Mouse (Mus musculus): ENCODE results near the gene Ppcs.

Gene Ppcs

DNA sequence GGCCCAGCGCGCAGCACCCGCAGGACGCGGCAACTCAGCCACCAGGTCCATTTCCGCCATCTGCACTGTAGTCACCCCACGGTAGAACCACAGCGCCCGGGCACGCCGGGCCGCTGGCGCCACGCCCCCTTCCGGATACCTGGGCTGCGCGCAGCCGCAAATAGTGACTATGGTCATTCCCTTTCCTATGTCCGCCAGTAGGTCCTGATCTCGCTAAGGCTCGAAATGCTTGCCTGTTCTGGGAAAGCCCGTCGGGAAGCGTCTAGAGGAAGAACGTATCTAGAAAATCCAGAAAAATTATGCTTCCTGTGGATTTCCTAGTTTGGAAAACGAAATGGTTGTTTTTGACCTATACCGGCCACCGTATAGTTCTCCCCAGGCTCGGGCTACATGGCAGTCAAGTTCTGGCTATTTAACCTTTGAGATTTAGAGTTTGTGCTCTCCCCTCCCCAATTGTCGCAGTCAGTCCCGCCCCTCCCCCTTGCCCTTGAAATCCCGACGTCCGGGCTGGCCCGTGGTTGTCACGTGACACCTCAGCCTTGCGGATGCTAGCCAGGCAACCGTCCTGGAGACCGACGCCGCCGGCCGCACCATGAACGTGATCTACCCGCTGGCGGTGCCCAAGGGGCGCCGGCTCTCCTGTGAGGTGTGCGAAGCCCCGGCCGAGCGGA is at the start of gene Ppcs, which contains the start of gene Zmynd12:
TSS of gene Ppcs (minus strand) at position 127 of the 671 bp plus-strand sequence.
TSS of gene Zmynd12 (plus strand) at position 521 of the 671 bp plus-strand sequence.
- peak; percentile 90 to 91 for DNase-seq

DNA sequence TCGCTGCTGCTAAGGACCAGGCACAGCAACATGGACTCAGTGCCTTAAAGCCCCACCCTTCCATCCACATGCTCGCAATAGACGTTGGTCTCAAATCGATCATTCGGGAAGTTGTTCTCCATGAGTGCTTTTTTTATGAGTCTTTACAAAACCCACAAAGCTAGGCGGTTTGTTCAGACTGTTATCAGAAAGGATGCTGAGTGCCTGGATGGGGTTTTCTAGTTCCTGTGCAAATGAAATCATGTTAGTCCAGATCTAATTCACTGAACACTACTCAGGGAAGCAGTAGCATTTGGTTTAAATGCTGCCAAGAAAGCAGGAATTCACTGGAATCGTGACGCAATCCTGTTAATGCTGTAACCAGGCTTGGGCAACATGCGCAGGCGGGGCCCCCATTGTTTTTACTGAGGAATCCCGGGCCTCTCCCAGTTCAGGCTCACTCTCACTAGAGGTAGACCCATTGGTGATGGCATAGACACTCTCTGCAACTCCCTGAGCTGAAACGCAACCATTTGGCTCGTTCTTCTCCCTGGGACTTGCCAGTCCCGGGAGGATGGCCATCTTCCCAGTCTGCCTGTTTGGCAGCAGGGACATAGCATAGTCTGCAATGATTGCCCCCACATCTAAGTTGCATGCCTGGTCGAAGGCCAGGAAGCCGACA is 45.6 kb upstream of the Ppcs start:
- no peak for DNase-seq

DNA sequence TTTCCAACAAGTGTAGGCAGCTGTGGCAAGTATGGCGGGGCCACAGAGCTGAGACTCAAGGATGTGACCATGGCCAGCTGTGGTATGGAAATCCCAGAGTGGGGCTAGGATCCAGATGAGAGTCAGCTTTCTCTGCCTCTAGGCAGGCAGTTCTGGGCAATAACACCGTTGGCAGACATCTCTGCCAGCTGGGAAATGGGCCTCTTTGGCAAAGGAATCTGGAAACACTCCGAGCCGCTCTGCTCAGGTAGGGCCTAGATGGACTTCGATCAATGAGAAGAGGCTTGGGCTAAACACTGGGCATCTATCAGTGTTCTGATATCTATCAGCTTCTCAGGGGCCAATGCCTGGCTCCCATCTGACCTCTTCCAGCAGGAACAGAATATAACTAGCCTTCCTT is 43.6 kb upstream of the Ppcs start:
- DNase-seq = no peak

DNA sequence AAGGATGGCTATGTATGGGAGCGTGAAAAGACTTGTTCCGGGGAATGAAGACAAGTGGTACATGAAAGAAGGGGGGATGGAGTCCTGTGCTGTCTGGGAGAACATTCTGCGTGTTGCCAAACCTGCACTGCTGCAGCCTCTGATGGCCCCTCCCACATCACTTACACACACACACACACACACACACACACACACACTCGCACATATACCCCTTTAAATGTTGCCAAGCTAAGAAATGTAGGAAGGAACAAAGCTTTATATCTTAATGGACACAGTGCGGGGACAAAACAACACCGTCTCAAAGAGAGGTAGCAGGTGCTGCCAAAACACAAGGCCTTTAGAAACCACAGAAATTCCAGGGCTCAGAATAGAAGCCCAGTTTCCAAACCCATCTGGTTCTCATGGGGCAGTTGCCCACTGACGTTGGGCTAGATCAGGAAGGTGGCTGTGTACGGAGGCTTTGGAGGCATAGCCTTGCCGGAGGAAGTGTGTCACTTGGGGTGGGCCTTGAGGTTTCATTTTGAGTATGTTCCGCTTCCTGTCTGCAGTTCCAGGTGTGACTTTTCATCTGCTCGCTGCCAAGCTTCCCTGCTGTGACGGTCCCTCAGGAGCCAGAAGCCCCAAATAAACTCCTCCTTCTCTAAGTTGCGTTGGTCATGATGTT is 41.7 kb upstream of the Ppcs start:
- DNase-seq = peak; percentile 60 to 69

DNA sequence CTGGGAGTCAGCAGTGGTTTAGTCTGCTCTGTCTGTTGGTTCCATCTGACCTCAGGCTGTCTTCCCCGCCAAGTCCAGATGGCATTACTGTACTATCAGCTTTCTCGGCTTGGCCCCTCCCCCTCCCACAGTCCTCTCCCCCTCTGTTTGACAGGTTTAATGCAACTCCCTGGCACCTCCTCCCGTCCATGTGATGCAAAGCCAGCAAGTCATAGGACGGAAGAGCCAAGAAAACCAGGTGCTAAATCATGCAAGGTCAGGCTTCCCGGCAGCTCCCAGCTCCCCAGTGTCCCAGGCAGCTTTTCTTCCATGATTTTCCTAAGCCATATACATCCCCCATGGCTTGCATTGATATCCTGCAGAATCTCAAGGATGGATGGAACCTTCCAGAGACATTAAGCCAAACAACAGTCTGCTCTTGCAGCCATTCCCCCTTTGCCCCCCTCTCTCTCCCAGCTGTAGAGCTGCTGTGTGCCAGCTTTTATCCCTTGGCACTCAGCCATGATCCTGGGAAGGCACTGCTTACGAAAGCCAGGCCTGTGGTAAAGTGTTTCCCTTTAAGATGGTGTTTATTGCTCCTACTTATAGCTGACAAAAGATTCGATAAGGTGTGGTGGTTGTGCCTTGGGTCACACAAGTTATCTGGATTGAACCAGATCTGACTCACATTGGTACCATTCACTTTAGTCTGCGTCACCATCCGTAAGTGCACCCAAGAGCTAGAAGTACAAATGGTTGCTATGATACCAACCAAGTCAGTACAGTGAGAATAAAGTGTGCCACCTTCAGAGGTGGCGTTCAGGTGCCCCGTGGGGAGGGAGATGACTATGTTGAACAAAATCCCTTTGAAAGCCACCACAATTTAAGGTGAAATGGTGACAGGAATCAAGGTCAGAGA is 40.9 kb upstream of the Ppcs start:
- DNase-seq = peak; percentile 67 to 76

DNA sequence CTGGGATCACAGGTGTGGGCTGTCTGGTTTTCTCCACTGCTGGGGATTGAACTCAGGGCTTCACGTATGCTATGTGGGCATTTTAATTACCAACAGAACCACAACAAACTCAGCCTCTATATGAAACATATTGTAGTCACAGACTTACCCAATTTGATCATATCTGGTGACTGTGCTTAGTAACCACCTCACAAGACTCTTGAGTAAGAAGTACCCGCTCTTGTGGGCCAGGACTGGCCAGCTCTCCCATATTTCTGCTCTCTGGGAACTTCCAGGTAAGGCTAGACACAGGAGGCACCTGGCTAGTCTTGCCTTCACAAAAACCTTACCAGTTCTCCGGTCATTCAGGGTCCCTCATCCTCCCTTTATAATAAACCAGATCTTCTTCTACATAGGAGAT is 40.2 kb upstream of the Ppcs start:
- no peak for DNase-seq

DNA sequence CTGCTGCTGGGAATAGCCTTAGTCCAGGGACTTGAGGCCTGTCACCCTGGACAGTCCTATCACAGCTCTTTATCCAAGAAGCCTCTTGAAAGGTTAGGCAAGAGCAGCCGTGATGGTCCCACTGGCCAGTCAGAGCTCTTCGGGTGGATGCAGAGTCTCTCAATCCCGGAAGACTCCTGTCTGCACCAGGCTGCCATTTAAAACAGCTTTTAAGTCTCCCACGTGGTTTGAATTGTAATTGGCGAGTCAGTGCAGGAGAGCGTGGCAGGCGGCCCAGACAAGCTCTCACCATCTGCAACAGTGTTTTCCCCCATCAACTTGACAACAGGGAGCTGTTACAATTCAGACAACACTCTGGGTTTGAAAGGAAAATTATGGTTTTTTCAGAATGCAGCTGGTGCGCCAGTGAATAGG is 38.5 kb upstream of the Ppcs start:
- DNase-seq = no peak

DNA sequence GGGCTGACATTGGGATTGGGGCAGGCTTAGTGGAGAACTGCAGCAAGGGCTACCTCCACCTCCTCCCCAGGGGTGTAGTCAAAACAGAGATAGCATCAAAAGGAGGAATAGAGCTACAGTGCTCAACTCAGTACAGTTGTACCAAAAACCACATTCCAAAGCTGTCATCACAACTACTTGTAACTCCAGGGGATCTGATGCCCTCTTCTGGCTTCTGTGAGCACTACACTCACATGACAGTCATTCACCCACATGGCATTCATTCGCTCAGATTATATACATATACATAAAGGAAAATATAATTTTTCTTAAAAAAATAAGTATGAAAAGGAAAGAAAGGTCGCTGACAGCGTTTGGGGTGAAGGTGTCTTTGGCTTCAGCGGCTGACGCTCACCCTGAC is 38.1 kb upstream of the Ppcs start:
- peak; percentile 17 to 19 for DNase-seq

DNA sequence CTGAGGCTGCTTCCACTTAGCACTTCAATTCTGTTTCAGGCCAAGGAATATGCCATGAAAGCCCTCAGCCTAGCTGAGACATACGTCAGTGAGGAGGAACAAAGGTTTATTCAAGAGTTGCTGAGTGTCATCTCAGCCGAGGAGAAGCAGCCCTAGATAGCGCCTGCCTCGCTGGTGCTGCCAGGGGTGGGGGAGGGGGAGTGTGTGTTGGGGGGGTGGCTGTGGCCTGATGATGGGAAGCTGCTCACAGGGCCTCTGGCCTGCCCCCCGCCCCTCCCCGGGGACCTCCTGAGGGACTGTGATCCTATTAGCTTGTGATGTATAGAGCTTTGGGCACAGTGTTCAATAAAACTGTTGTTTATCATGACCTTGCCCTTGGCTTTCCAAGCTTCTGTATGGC is 31.3 kb upstream of the Ppcs start:
- DNase-seq = no peak

DNA sequence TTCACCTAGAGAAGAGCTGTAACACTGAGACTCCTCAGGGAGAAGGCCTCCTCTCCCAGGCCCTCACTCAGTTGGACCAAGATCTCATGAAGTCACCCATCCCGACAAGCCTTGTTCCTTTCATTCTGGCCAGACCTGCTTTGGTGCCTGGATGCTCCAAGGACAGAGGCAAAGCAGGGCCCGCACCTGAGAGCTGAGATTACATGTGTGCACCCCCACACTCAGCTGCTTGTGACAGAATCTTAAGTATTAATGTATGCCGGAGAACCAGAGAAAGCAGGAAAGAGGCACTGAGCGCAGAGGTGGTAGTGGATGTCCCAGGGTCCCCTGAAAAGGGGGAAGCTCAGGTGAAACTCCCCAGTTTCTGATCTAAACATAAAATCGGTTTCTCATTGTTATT is 30.9 kb upstream of the Ppcs start:
- no peak for DNase-seq

DNA sequence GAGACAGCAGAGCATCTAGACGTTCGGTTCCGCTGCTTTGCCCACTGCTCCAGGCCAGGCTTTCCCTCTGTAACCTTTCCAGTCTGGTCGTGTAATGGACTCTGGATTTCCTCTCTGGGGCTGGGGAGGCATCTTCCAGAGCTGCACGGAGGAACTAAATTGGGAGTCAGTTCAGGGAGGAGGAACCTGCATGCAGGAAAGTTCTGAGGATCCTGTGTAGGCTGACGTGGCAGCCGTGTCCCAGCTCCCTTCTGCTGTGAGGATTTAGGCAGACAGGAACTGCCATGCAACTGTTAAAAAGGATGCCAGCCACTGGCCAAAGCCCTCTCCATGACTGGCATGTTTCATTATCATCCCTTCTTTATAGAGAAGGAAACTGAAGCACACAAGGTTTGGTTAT is 28.2 kb upstream of the Ppcs start:
- DNase-seq = no peak

DNA sequence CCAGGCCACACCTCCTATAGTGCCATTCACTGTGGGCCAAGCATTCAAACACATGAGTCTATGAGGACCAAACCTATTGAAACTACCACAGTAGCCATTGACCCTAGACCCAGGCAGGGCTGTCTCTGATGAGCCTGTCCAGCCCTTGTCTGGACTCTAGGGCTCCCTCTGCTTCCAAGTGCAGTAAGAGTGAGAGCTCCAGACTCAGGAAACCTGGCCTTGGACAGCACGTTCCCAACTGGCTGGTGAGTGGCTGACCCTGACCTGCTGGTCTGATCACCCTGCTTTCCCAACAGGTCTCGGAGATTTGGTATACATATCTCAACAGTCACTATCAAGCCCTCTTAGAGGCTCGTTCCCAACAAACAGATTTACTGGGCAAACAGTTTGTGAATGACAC is 25.6 kb upstream of the Ppcs start:
- no peak for DNase-seq

DNA sequence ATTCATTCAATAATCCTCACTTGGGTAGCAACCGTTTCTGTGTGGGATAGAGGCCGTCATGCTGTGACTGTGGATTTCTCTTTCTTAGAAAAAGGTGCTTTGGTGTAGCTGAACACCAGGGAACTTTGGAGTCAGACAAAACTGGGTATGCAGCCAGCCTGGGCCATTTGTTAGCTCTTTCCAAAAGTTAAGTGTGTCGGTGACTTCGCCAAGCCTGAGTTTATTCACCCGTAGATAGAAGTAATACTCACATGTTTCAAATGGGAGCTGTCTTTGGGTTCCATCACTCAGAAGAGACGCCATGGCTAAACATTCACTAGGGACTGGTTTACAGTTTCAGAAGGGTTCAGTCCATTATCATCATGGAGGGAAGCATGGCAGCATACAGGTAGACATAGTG is 25.0 kb upstream of the Ppcs start:
- DNase-seq = no peak

DNA sequence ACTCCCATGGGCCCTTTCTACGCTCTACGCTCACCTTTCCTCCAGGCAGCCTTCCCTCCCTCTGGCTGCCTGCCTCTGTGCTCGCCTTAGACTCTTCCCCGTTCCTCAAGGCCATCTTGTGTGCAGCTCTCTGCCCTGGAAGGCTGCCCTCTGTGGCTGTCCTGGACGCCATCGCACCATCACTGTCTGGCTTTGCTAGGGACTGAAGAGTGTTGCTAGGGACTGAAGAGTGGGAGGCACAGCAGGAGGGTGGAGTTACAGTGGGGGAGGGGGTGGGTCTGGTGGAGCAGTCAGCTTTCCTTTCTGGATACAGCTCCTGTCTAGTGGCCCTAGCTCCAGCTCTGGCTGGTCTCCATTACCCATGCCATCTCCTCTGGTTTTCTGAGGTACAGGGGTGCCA is 20.3 kb upstream of the Ppcs start:
- no peak for DNase-seq

DNA sequence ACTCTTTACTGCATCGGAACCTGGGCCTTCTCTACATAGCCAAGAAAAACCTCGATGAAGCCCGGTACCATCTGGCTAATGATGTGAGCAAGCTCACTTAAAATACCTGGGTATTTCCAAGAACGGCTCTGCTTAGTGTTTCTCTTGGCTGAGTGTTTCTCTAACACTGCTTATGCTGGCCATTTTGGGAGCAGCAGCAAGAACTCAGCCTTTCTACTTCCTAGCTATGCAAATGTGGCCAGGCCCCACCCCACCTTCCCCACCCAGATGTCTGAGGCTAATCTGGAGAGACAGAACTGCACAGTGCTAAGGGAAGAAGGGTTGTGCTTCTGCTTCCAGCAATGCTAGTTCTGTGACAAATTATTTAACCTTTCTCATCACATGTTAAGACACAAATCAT is 19.6 kb upstream of the Ppcs start:
- DNase-seq = no peak

DNA sequence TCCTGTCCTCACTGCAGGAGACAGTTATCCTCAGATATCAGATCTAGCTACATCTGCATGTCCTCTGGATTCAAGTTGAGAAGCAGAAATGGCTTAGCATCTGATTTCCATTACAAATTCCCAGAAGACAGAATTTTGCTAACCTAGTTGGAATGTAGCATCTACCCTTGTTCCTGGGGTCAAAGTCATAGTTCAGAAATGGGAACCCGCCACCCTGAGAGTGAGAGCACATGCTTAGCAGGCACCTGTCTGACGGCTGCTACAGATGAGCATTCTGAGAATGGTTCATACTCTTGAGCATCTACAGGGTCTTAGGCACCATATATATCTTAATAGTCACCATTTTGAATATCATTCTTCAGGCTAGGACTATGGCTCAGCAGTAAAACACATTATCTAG is 15.7 kb upstream of the Ppcs start:
- no peak for DNase-seq

DNA sequence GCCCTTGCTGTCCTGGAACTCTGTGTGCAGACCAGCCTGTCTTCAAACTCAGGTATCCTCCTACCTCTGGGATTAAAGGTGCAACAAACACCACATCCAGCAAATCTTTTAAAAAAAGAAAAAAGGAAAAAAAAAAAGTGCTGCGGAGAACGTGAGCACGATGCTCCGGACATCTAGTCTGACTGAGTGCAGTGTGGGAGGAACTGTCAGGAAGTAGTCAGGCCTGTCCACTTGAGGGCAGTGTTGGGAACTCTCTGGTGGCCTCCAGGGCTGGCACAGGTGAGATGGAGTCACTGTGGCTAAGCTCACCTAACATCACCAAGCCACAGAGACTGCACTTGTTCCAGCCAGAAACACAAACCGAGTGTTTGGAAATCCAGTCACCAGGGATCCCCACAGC is 8.5 kb upstream of the Ppcs start:
- DNase-seq = peak; percentile 60 to 61

DNA sequence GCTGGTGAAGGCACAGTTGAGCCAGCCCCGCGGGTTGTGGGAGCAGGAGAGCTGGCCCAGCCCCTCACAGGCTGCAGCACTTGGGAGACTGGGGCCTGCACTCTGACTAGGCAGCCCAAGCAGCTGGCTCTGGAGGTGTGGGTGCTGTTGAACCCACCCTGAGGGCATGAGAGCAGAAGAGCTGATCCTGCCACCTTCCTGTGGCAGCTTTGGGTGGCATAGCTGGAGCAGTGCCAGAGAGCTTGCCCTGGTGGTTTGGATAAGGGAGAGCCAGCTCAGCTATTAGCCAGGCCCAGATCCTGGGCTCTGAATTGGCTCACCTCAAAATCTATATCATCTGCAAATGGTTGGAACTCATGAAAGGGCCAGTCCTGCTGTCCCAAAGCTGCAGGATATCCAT is 5.5 kb upstream of the Ppcs start:
- DNase-seq = no peak

DNA sequence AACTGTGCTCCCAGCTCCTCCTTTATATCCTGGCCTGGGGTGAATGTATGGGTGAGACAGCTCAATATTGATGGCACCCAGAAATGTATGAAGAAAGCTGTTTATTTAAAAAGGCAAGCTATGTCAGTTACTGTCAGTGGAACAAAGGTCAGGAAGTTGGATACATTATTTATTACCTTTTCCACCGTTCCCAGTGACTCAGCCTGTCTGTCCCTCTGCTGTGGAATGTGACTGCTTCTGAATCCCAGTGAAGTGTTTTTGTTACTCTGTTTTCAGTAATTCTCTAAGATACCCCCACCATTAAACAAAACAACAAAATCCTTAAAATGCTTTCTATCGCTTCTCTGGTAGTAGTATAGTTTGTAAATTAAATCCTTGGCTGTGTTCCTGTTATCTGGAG is 3.4 kb upstream of the Ppcs start:
- no peak for DNase-seq

DNA sequence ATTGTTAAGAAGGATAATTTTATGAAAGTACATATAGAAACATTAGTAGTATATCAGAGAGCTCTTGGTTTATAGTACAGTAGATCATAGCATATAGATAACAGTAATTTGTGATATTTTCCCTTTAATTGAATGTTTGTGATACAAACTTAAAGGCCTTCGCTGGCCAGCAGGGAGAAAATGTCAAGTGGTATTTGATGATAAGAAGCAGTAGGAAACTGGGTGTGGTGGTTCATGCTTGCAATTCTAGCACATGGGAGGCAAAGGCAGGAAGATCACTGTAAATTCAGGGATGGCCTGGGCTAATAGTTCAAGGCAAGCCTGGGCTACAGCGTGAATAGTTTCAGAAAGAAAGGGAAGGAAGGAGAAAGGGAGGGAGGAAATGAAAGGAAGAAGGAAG is 2.9 kb upstream of the Ppcs start:
- DNase-seq = no peak

DNA sequence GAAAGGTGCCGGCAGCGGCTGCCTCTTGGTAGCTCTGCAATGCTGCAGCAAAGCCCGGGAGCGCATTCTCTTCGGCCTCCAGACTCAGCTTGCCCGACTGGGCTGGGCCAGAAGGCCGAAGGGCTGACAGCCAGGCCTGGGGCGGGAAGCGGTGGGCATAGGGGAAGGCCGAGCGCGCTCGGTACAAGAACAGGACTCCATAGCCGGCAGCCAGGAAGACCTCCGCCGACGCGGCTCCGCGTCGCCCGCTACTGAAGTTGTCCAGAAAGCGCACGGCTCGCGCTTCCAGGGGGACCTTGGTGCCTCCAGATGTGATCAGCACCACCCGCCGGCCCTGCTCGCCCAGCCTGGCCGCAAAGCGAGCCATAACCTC is 313 bp downstream of the Ppcs start:
- DNase-seq = no peak

DNA sequence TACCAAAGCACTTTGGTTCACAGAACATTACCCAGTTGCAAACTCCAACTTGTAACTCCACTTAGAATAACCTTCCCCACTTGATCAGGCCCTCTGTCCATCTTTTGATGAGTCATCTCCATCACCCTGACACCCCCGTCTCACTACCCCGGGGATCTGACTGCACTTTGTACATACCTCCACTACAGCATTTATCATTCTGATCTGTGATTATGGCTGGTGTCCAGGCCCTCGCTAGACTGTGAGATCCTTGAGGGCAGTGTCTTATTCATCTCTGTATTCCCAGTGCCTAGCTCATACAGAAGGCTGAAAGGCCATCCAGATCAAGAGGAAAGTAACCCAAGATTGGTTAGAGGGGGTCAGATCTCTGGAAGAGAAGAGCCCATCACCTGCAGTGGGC is 1.0 kb downstream of the Ppcs start:
- DNase-seq = no peak

DNA sequence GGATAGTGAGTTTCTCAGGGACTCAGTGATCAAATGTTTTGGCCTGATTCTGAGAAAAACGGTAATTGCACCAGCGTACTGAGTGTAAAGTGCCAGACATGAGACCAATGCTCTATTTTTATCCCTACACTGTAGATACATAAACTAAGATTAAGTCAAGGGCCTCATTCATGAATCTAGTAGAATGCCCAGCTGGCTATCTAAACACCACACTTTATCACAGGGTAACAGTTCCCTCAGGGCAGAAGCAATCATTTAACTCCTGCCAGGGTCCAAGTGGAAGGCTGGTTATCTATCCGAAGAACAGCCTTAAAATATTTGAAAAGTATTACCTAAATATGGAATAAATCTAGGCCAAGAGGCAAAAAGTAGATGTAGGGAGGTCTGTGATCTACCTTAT is 4.3 kb downstream of the Ppcs start:
- no peak for DNase-seq

Measured in thymus, postnatal 36 days (tissue).